Mouse (Mus musculus) kidney, embryonic 14.5 days (tissue): ENCODE measurements at regions not wholly inside any gene's neighbourhood (a gene's known extent, or its start where the extent isn't known, plus 50 kb on each side); places are given as distances from the start of the nearest gene placed in this dataset.

Experiments
- ATAC-seq: fragments of 200-750 bp; cut with Nextera tagmentation; 2 replicates; pipeline ENCODE4 v1.8.0; 2017; ENCODE audit warnings: moderate number of reproducible peaks, mild to moderate bottlenecking, moderate TSS enrichment, moderate library complexity; ENCODE audit not compliant: low FRiP score, low TSS enrichment
- H3K27ac ChIP-seq: fragments of 300-500 bp; sonication (generic); 2 replicates; pipeline ENCODE4 v1.5.1; 2014; ENCODE audit warnings: low read depth, mild to moderate bottlenecking, low read length, moderate library complexity, mixed read lengths
- H3K27me3 ChIP-seq: fragments of 300-500 bp; sonication (generic); 2 replicates; pipeline ENCODE4 v1.6.1; 2014; ENCODE audit warnings: mild to moderate bottlenecking, low read length; ENCODE audit not compliant: control insufficient read depth, insufficient read depth
- H3K36me3 ChIP-seq: fragments of 300-500 bp; sonication (generic); 2 replicates; pipeline ENCODE4 v1.6.1; 2014; ENCODE audit warnings: low read length, mixed read lengths; ENCODE audit not compliant: control insufficient read depth, insufficient read depth
- H3K4me1 ChIP-seq: fragments of 300-500 bp; sonication (generic); 2 replicates; pipeline ENCODE4 v1.6.1; 2014; ENCODE audit warnings: low read length, mixed read lengths; ENCODE audit not compliant: control insufficient read depth, insufficient read depth
- H3K4me2 ChIP-seq: fragments of 300-500 bp; sonication (generic); replicated peaks from 2 replicates; pipeline ENCODE4 v1.6.1; 2014; ENCODE audit warnings: low read depth, mild to moderate bottlenecking, low read length
- H3K4me3 ChIP-seq: fragments of 300-500 bp; sonication (generic); 2 replicates; pipeline ENCODE4 v1.5.1; 2014; ENCODE audit warnings: mild to moderate bottlenecking, low read length
- H3K9ac ChIP-seq: fragments of 300-500 bp; sonication (generic); 2 replicates; pipeline ENCODE4 v1.6.1; 2014; ENCODE audit warnings: low read depth, mild to moderate bottlenecking, low read length, moderate library complexity
- H3K9me3 ChIP-seq: fragments of 300-500 bp; sonication (generic); 2 replicates; pipeline ENCODE4 v1.6.1; 2016; ENCODE audit warnings: low read length; ENCODE audit not compliant: control insufficient read depth
- WGBS: fragments of 180-500 bp; shearing (Covaris S2); extraction: QIAGEN DNeasy Blood & Tissue Kit; methylation state at CpG from one replicate; pipeline ENCODE4 v1.1.7; 2014; 5-methylcytosine and 5-hydroxymethylcytosine counted together

- H3K36me3 ChIP-seq, result no peaks in the 10 kb centered on the region
- no peak overlapping the region for H3K27ac ChIP-seq
- H3K27me3 ChIP-seq, result no peaks in the 10 kb centered on the region
- no peak for ATAC-seq
- no peaks in the 10 kb centered on the region; the same call in 1 of the 2 replicates for H3K9me3 ChIP-seq
- no peak overlapping the region for H3K4me2 ChIP-seq
- H3K4me1 ChIP-seq, result no peaks in the 10 kb centered on the region
- no peak overlapping the region for H3K4me3 ChIP-seq
- no peak overlapping the region for H3K9ac ChIP-seq
- 56% methylated on average over 4 of the region's 4 CpGs for WGBS
Measured at GRCm38 (mm10) chr9:68463637-68464304, 189.8 kb upstream of the Rora start.

- H3K27ac ChIP-seq, result no peak overlapping the region
Measured at GRCm38 (mm10) chr9:68466671-68467070, 186.9 kb upstream of the Rora start.

GRCm38 (mm10) chr9:68476391-68476790, 177.2 kb upstream of the Rora start:
- no peaks in the 10 kb centered on the region for H3K4me1 ChIP-seq
- H3K27ac ChIP-seq, result no peak overlapping the region
- no peak for ATAC-seq
- no peak overlapping the region for H3K4me3 ChIP-seq
- no peaks in the 10 kb centered on the region for H3K27me3 ChIP-seq
- no peaks in the 10 kb centered on the region for H3K36me3 ChIP-seq
- H3K4me2 ChIP-seq, result no peak overlapping the region
- WGBS, result 88% methylated on average over 12 of the region's 12 CpGs
- H3K9me3 ChIP-seq, result no peaks in the 10 kb centered on the region
- H3K9ac ChIP-seq, result no peak overlapping the region

More at GRCm38 (mm10) chr9:68466671-68467070, 186.9 kb upstream of the Rora start:
- H3K9me3 ChIP-seq, result no peaks in the 10 kb centered on the region; the same call in 1 of the 2 replicates
- no peak for ATAC-seq
- no peaks in the 10 kb centered on the region for H3K27me3 ChIP-seq
- H3K9ac ChIP-seq, result no peak overlapping the region
- 82% methylated on average over 5 of the region's 5 CpGs for WGBS
- H3K4me1 ChIP-seq, result no peaks in the 10 kb centered on the region
- no peak overlapping the region for H3K4me2 ChIP-seq
- no peaks in the 10 kb centered on the region for H3K36me3 ChIP-seq
- H3K4me3 ChIP-seq, result no peak overlapping the region

GRCm38 (mm10) chr9:68477466-68477865, 176.1 kb upstream of the Rora start:
- H3K9ac ChIP-seq, result no peak overlapping the region
- 87% methylated on average over 3 of the region's 3 CpGs for WGBS
- no peak overlapping the region for H3K4me3 ChIP-seq
- no peak for ATAC-seq
- no peaks in the 10 kb centered on the region for H3K9me3 ChIP-seq
- H3K27me3 ChIP-seq, result no peaks in the 10 kb centered on the region
- H3K4me1 ChIP-seq, result no peaks in the 10 kb centered on the region
- no peak overlapping the region for H3K27ac ChIP-seq
- H3K4me2 ChIP-seq, result no peak overlapping the region
- no peaks in the 10 kb centered on the region for H3K36me3 ChIP-seq

GRCm38 (mm10) chr9:68486646-68487045, 166.9 kb upstream of the Rora start:
- H3K27me3 ChIP-seq, result no peaks in the 10 kb centered on the region
- H3K4me3 ChIP-seq, result no peak overlapping the region
- H3K9ac ChIP-seq, result no peak overlapping the region
- no peak overlapping the region for H3K27ac ChIP-seq
- no peak overlapping the region for H3K4me2 ChIP-seq
- 90% methylated on average over 5 of the region's 5 CpGs for WGBS
- H3K4me1 ChIP-seq, result no peaks in the 10 kb centered on the region
- H3K36me3 ChIP-seq, result no peaks in the 10 kb centered on the region
- no peak for ATAC-seq
- no peaks in the 10 kb centered on the region for H3K9me3 ChIP-seq

- no peak overlapping the region for H3K27ac ChIP-seq
- H3K9me3 ChIP-seq, result no peaks in the 10 kb centered on the region
- no peaks in the 10 kb centered on the region for H3K36me3 ChIP-seq
- 88% methylated on average over 2 of the region's 2 CpGs for WGBS
- H3K4me3 ChIP-seq, result no peak overlapping the region
- no peak overlapping the region for H3K9ac ChIP-seq
- no peaks in the 10 kb centered on the region for H3K27me3 ChIP-seq
- no peak for ATAC-seq
- no peaks in the 10 kb centered on the region for H3K4me1 ChIP-seq
- no peak overlapping the region for H3K4me2 ChIP-seq
Measured at GRCm38 (mm10) chr9:68491151-68491550, 162.4 kb upstream of the Rora start.

GRCm38 (mm10) chr9:68521218-68521617, 132.4 kb upstream of the Rora start:
- Histone ChIP-seq H3K27ac (no peak overlapping the region), H3K4me1 (no peaks in the 10 kb centered on the region), H3K9me3 (no peaks in the 10 kb centered on the region), H3K4me3 (no peak overlapping the region), H3K4me2 (no peak overlapping the region), H3K9ac (no peak overlapping the region), H3K27me3 (no peaks in the 10 kb centered on the region), H3K36me3 (no peaks in the 10 kb centered on the region)
- WGBS, result 64% methylated on average over 5 of the region's 5 CpGs
- no peak for ATAC-seq

- Histone ChIP-seq H3K4me2 (no peak overlapping the region), H3K9me3 (no peaks in the 10 kb centered on the region), H3K27me3 (no peaks in the 10 kb centered on the region), H3K4me3 (no peak overlapping the region), H3K36me3 (no peaks in the 10 kb centered on the region), H3K4me1 (no peaks in the 10 kb centered on the region), H3K9ac (no peak overlapping the region), H3K27ac (no peak overlapping the region)
- WGBS, result 77% methylated on average over 14 of the region's 14 CpGs
- ATAC-seq, result no peak
Measured at GRCm38 (mm10) chr9:68561767-68562552, 91.6 kb upstream of the Rora start.

- Histone ChIP-seq H3K27me3 (no peaks in the 10 kb centered on the region), H3K4me2 (no peak overlapping the region), H3K4me1 (no peaks in the 10 kb centered on the region), H3K4me3 (no peak overlapping the region), H3K36me3 (no peaks in the 10 kb centered on the region), H3K9me3 (no peaks in the 10 kb centered on the region), H3K9ac (no peak overlapping the region), H3K27ac (no peak overlapping the region)
- 57% methylated on average over 4 of the region's 4 CpGs for WGBS
- no peak for ATAC-seq
Measured at GRCm38 (mm10) chr9:68563206-68563605, 90.4 kb upstream of the Rora start.
